Mouse (Mus musculus) cerebellum, adult 2 months (tissue): ENCODE measurements around the gene 1700017B05Rik. TPM values are rescaled to one million over a fixed set of nuclear protein-coding genes. Genes with fewer than 3 reads are reported as not detected.

Experiments used
- DNase-seq, 2 experiments: peaks; one replicate each; pipeline ENCODE4 v3.0.0; 2021
- H3K27ac ChIP-seq: fragments of 200-500 bp; 2 replicates; pipeline ENCODE4 v1.5.1; 2012; ENCODE audit warnings: low read length, control low read depth, inconsistent platforms; ENCODE audit not compliant: insufficient read depth
- H3K27me3 ChIP-seq: fragments of 200-500 bp; 2 replicates; pipeline ENCODE4 v1.6.1; 2012; ENCODE audit warnings: inconsistent platforms, mild to moderate bottlenecking, low read length, moderate library complexity; ENCODE audit not compliant: control insufficient read depth, insufficient read depth
- H3K4me1 ChIP-seq: fragments of 200-500 bp; 2 replicates; pipeline ENCODE4 v1.6.1; 2011; ENCODE audit warnings: low read length; ENCODE audit not compliant: control insufficient read depth, insufficient read depth
- H3K4me3 ChIP-seq: fragments of 200-500 bp; replicated peaks from 2 replicates; pipeline ENCODE3; 2011; ENCODE audit warnings: mild to moderate bottlenecking, low read depth, low read length, control low read depth; ENCODE audit not compliant: insufficient read depth
- CTCF ChIP-seq: fragments of 200-500 bp; IDR thresholded peaks from 2 replicates; pipeline ENCODE4 v1.5.1; 2011; ENCODE audit warnings: low read depth, mild to moderate bottlenecking, control low read depth, low read length, moderate library complexity, borderline replicate concordance; ENCODE audit not compliant: insufficient read depth
- POLR2A ChIP-seq: fragments of 200-500 bp; IDR thresholded peaks from 2 replicates; pipeline ENCODE4 v1.6.1; 2011; ENCODE audit warnings: low read length, control low read depth, borderline replicate concordance; ENCODE audit not compliant: insufficient read depth
- WGBS: fragments of 180-500 bp; shearing (Covaris S2); methylation state at CpG from one replicate; pipeline ENCODE4 v1.1.7; 2018; 5-methylcytosine and 5-hydroxymethylcytosine counted together
- polyA plus RNA-seq: library from polyadenylated mRNA; depleted of rRNA; stranded (reverse); fragments of >200 nt; gene quantifications from 2 replicates; pipeline ENCODE4 v1.2.3, GENCODE M21; 2012

Gene 1700017B05Rik
- polyA plus RNA-seq, 1 experiment = 4.9 TPM

DNA sequence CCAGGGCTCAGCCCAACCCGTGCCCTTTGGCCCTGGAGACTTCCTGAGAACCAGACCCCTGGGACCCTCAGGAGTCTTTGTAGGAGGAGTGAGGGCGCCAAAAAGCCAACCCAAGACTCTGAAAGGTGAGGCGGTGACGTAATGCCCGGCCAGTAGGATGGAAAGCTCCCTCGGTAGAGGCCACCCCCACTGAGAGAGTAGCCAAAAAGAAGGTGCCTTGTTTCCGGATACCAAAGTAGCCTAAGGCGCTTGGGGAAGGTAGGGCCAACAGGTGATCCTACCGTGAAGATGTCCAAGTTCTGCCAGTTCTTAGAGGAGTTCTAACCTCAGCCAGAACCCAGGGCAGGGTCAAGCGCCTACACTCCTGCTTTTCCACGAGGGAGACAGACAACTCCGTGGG, 1.5 kb downstream of the 1700017B05Rik start:
- no peak overlapping the region for H3K27ac ChIP-seq
- DNase-seq = no peak
- WGBS = 63% methylated on average over 12 of the region's 12 CpGs
- no peaks in the 10 kb centered on the region; the same call in 1 of the 2 replicates for H3K4me1 ChIP-seq
- no peaks in the 10 kb centered on the region for H3K27me3 ChIP-seq
- TF ChIP-seq POLR2A (no peak), CTCF (no peak)
- H3K4me3 ChIP-seq = peak overlapping the region; percentile 5

GRCm38 (mm10) chr9:57259736-57260135, 2.7 kb downstream of the 1700017B05Rik start:
- TF ChIP-seq CTCF = peak; percentile 99
- TF ChIP-seq POLR2A = no peak
- no peaks in the 10 kb centered on the region for H3K27me3 ChIP-seq
- no peaks in the 10 kb centered on the region; the same call in 1 of the 2 replicates for H3K4me1 ChIP-seq
- under 1% methylated on average over 3 of the region's 3 CpGs for WGBS
- no peak overlapping the region for H3K4me3 ChIP-seq
- no peak overlapping the region for H3K27ac ChIP-seq
- peak; percentile 87 to 94 for DNase-seq

DNA sequence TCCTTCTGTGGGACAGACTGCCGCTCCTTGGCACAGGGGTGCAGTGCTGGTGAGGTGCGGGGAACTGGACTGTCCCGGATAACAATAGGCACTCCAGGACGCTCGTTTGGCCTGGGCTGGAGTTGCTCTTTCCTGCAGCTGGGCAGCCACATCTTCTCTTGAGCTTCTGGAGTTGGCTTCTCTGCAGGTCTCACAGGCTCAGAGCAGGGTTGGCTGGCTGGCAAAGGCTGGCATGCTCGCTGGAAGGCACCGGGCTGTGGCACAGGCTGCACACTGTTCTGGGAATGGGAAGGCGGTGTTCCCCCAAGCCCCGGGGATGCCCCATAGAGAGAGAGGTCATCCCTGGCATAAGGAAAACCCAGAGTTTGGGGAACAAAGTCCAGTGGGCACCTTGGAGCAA, 4.8 kb downstream of the 1700017B05Rik start:
- H3K27me3 ChIP-seq = no peaks in the 10 kb centered on the region
- WGBS = 74% methylated on average over 9 of the region's 9 CpGs
- no peak overlapping the region for H3K4me3 ChIP-seq
- H3K27ac ChIP-seq = no peak overlapping the region
- no peaks in the 10 kb centered on the region; the same call in 1 of the 2 replicates for H3K4me1 ChIP-seq
- TF ChIP-seq CTCF = no peak
- DNase-seq = peak in 1 of 2 experiments; percentile 24

DNA sequence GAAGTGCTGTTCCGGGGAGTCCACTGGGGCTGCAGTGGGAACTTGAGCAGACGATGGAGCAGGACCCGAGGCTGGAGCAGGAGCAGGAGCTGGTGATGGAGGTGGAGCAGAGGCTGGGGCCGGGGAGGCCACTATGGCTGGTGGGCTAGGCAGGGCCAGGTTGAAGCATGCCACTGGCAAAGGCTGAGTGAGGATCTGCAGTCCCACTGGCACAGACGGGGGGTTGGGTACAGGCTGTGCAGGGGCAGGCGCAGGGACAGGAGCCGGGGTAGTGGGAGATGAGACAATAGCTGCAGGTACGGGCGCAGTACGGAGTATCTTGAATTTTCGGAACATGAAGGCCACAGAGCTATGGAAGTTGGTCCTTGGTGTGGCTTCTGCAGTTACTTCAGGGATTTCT, 5.6 kb downstream of the 1700017B05Rik start:
- TF ChIP-seq POLR2A (no peak), CTCF (no peak)
- no peaks in the 10 kb centered on the region for H3K27me3 ChIP-seq

GRCm38 (mm10) chr9:57256309-57256708, 6.1 kb downstream of the 1700017B05Rik start:
- H3K27me3 ChIP-seq = no peaks in the 10 kb centered on the region
- DNase-seq = no peak
- TF ChIP-seq CTCF (no peak), POLR2A (no peak)
- no peaks in the 10 kb centered on the region; the same call in 1 of the 2 replicates for H3K4me1 ChIP-seq
- H3K27ac ChIP-seq = no peak overlapping the region
- 82% methylated on average over 20 of the region's 20 CpGs for WGBS
- no peak overlapping the region for H3K4me3 ChIP-seq

More for the DNA sequence above, 5.6 kb downstream of the 1700017B05Rik start:
- H3K4me3 ChIP-seq = no peak overlapping the region
- no peak overlapping the region for H3K27ac ChIP-seq
- 98% methylated on average over 11 of the region's 11 CpGs for WGBS
- DNase-seq = no peak
- H3K4me1 ChIP-seq = no peaks in the 10 kb centered on the region; the same call in 1 of the 2 replicates

GRCm38 (mm10) chr9:57254823-57255495, 7.5 kb downstream of the 1700017B05Rik start:
- Histone ChIP-seq H3K27ac (no peak overlapping the region), H3K4me1 (no peaks in the 10 kb centered on the region; the same call in 1 of the 2 replicates), H3K4me3 (no peak overlapping the region), H3K27me3 (no peaks in the 10 kb centered on the region)
- WGBS = 87% methylated on average over 9 of the region's 9 CpGs
- TF ChIP-seq POLR2A (no peak), CTCF (no peak)
- no peak for DNase-seq

- TF ChIP-seq POLR2A = no peak
- no peak for TF ChIP-seq CTCF
- H3K4me3 ChIP-seq = no peak overlapping the region
- H3K4me1 ChIP-seq = no peaks in the 10 kb centered on the region; the same call in 1 of the 2 replicates
- 65% methylated on average over 7 of the region's 7 CpGs for WGBS
- H3K27ac ChIP-seq = no peak overlapping the region
- H3K27me3 ChIP-seq = no peaks in the 10 kb centered on the region
- DNase-seq = no peak
These were observed 8.4 kb downstream of the 1700017B05Rik start for GRCm38 (mm10) chr9:57254061-57254460.

DNA sequence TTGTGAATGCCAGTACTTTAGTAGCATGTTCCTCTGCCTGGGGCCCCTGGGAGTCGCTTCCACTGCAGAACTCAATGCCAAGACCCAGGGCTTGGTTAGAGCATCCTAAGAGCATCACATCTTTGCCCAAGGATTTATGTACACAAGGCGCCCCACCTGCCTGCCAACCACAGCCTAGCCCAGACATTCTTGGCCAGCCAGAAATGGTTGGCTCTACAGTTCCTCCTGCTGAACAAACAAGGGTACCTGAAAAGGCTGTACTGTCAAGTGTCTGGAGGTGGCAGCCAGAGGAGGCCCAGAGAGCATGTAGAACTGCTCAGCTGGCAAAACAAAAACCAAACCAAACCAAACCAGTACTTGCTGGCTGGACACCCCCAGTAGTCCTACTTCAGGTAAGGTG, 11.3 kb downstream of the 1700017B05Rik start:
- TF ChIP-seq CTCF (no peak), POLR2A (no peak)
- Histone ChIP-seq H3K4me3 (no peak overlapping the region), H3K4me1 (no peaks in the 10 kb centered on the region; the same call in 1 of the 2 replicates), H3K27me3 (no peaks in the 10 kb centered on the region), H3K27ac (no peak overlapping the region)
- DNase-seq = no peak
- 90% methylated on average over 2 of the region's 2 CpGs for WGBS
